ENCODE assay signal across 9 mouse cellular contexts in the genomic region with DNA sequence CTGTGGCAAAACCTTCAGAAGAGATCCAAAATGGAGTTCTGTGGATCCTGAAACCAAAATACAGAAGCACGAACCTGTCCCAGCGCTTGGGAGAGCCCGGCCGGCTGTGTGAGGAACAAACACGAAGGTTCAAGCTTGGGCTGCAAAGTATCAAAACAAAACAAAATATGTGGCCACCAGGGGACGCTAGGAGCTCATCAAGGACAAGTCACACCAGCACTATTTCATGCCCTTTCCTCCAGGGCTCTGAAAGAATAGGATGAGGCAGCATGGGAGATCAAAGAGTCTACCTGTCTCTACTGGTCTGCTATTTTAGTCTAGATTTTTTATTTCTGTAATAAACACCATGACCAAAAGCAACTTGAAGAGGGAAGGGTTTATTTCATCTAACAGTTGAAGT. TPM values are rescaled to one million over a fixed set of nuclear protein-coding genes. Genes with fewer than 3 reads are reported as not detected.
DNase-seq lines count a peak whose midpoint lies in the region; ATAC-seq and TF ChIP-seq lines count a peak whose summit lies in the region.
"Had no signal": no experiment of that assay in that cellular context is flagged by ENCODE, and none has a peak within 500 bp of the region (broad histone marks: within the 10 kb centered on the region; RNA-seq: fewer than 3 reads in every experiment).

No protein-coding gene starts in this region.

- no peaks in the 10 kb centered on the region for H3K27me3 ChIP-seq in heart, adult 2 months (ENCODE audit: control insufficient read depth, insufficient read depth, low read length)
- no peaks in the 10 kb centered on the region for H3K27me3 ChIP-seq in kidney, postnatal 0 days (ENCODE audit: insufficient read depth, low read length)
- peaks cover 6% of the 10 kb centered on the region for H3K27me3 ChIP-seq in liver, embryonic 11.5 days (replicated peaks; ENCODE audit: control insufficient read depth, insufficient read depth, low read length)

- no peak overlapping the region for H3K9ac ChIP-seq in heart, adult 2 months (ENCODE audit: low read depth, low read length)
- H3K9ac ChIP-seq in kidney, postnatal 0 days (ENCODE audit: low read depth, low read length) = no peak overlapping the region
- no peak overlapping the region for H3K9ac ChIP-seq in liver, embryonic 11.5 days (ENCODE audit: low read depth, low read length)
- H3K9ac ChIP-seq: limb, embryonic 13.5 days had no signal

- H3K4me2 ChIP-seq in kidney, postnatal 0 days (ENCODE audit: low read length) = no peak overlapping the region
- peak overlapping the region; percentile 35; the same call in 1 of the 2 replicates for H3K4me2 ChIP-seq in liver, embryonic 11.5 days
- H3K4me2 ChIP-seq: limb, embryonic 13.5 days had no signal

- peak; percentile 93 for TF ChIP-seq EP300 in heart, adult 2 months (IDR thresholded peaks at IDR 0.05; ENCODE audit: insufficient read depth, low read depth, low read length)

- DNase-seq in B cell, adult 2 months = peak; percentile 87 to 88
- peak; percentile 89 to 98 for DNase-seq in adrenal gland, adult (ENCODE audit: inconsistent age in 2 of 2, low spot score in 1 of 2)
- peak; percentile 90 for DNase-seq in embryo, embryonic 10.5 days (ENCODE audit: low spot score)
- peak; percentile 84 to 85 for DNase-seq in heart, adult 2 months
- DNase-seq in kidney, postnatal 0 days (ENCODE audit: low spot score) = peak; percentile 91
- peak; percentile 62 for DNase-seq in liver, embryonic 11.5 days (ENCODE audit: low spot score)
- DNase-seq in ovary, adult 18-20 months (ENCODE audit: low spot score) = peak; percentile 68
- DNase-seq in thymus, postnatal 10 days (ENCODE audit: low spot score in 2 of 2) = peak; percentile 75 to 93

- no peak overlapping the region for H3K27ac ChIP-seq in heart, adult 2 months
- no peak overlapping the region for H3K27ac ChIP-seq in kidney, postnatal 0 days
- no peak overlapping the region for H3K27ac ChIP-seq in liver, embryonic 11.5 days (ENCODE audit: low read depth, low read length)
- H3K27ac ChIP-seq: limb, embryonic 13.5 days had no signal

- no peak for ATAC-seq in kidney, postnatal 0 days (replicated peaks; ENCODE audit: low FRiP score, low read depth)
- ATAC-seq in liver, embryonic 11.5 days (replicated peaks; ENCODE audit: low FRiP score) = no peak

- intact Hi-C loops in heart, adult 2 months (cut with DNase I) = loop anchor here (2.0 kb wide), 3 partner anchors 81 to 133 kb away; a partner anchor contains a TSS

- no peak for TF ChIP-seq POLR2A in heart, adult 2 months (IDR thresholded peaks at IDR 0.05; ENCODE audit: insufficient read depth, low read depth, low read length)

- H3K79me2 ChIP-seq in heart, adult 2 months (replicated peaks; ENCODE audit: control insufficient read depth, insufficient read depth, low read length) = no peaks in the 10 kb centered on the region

- H3K9me3 ChIP-seq in kidney, postnatal 0 days (replicated peaks; ENCODE audit: low read length) = no peaks in the 10 kb centered on the region
- no peaks in the 10 kb centered on the region for H3K9me3 ChIP-seq in liver, embryonic 11.5 days (ENCODE audit: control insufficient read depth, low read length)
- H3K9me3 ChIP-seq: limb, embryonic 13.5 days had no signal

- TF ChIP-seq CTCF in heart, adult 2 months (IDR thresholded peaks at IDR 0.05) = peak; percentile 93
- TF ChIP-seq CTCF in kidney, postnatal 0 days (IDR thresholded peaks at IDR 0.05; ENCODE audit: low read depth) = peak; percentile 96

- WGBS in heart, adult 2 months = 2% methylated on average over 6 of the region's 6 CpGs
- 9% methylated on average over 6 of the region's 6 CpGs for WGBS in kidney, postnatal 0 days
- WGBS in liver, embryonic 11.5 days = 13% methylated on average over 6 of the region's 6 CpGs

- no peaks in the 10 kb centered on the region for H3K36me3 ChIP-seq in heart, adult 2 months (ENCODE audit: control insufficient read depth, insufficient read depth, low read length)
- no peaks in the 10 kb centered on the region for H3K36me3 ChIP-seq in kidney, postnatal 0 days (ENCODE audit: insufficient read depth, low read length)
- no peaks in the 10 kb centered on the region for H3K36me3 ChIP-seq in liver, embryonic 11.5 days (ENCODE audit: control insufficient read depth, insufficient read depth, low read length)
- H3K36me3 ChIP-seq: limb, embryonic 13.5 days had no signal

- H3K4me1 ChIP-seq in heart, adult 2 months (ENCODE audit: control insufficient read depth, insufficient read depth, low read length) = no peaks in the 10 kb centered on the region
- 0 out of 2 replicates have a peak, but pooled peaks cover 3% of the 10 kb centered on the region for H3K4me1 ChIP-seq in kidney, postnatal 0 days (replicated peaks; ENCODE audit: insufficient read depth, low read length)
- H3K4me1 ChIP-seq in liver, embryonic 11.5 days (replicated peaks; ENCODE audit: control insufficient read depth, insufficient read depth, low read length) = peaks cover 37% of the 10 kb centered on the region

- no peak overlapping the region for H3K4me3 ChIP-seq in heart, adult 2 months
- no peak overlapping the region for H3K4me3 ChIP-seq in kidney, postnatal 0 days (replicated peaks; ENCODE audit: low read depth, low read length)
- no peak overlapping the region for H3K4me3 ChIP-seq in liver, embryonic 11.5 days (ENCODE audit: low read depth, low read length)
- H3K4me3 ChIP-seq: limb, embryonic 13.5 days had no signal

RNA-seq across cellular contexts. Expression of a gene that starts 35.3 kb away (rescaled TPM):
- 10 to 100 TPM; 25.9 to 30.6 TPM for total RNA-seq in heart, adult 2 months (2021)
- polyA plus RNA-seq in heart, adult 2 months (2012; rRNA removed) = 24.4 and 27.6 TPM in 2 replicates
- polyA plus RNA-seq in kidney, postnatal 0 days (2015; fragmentation: Nextera tagmentation; extraction: Ambion mirVana) = 89.1 and 94.3 TPM in 2 replicates
- polyA plus RNA-seq in liver, embryonic 11.5 days (2014; fragmentation: Nextera tagmentation; extraction: Ambion mirVana) = 13.2 and 15.9 TPM in 2 replicates
